Mouse (Mus musculus) granulocyte monocyte progenitor cell, adult 5-6 weeks (primary cell): ENCODE results near the gene Cyp2g1. TPM values are rescaled to one million over a fixed set of nuclear protein-coding genes. Genes with fewer than 3 reads are reported as not detected.
"Not testable (repeated sequence)": the region's sequence is repeated elsewhere in the genome, so short reads cannot be mapped to it uniquely, and the experiment has no call there.

Experiments
- ATAC-seq: replicated peaks from 2 replicates; pipeline ENCODE4 v1.8.0; 2016; ENCODE audit warnings: mild to moderate bottlenecking, moderate TSS enrichment, inconsistent platforms; ENCODE audit not compliant: poor library complexity, severe bottlenecking
- total RNA-seq, 2 experiments: library from RNA; stranded (forward) in 1 of 2; stranded (reverse) in 1 of 2; fragments of 200-712, 200-1000 nt in 1 of 2; fragments of >200 nt in 1 of 2; fragmentation: Nextera tagmentation in 1 of 2; gene quantifications; 2 replicates each; pipeline ENCODE4 v1.2.3; 2014 to 2017

The Cyp2g1 gene
- total RNA-seq (2014; fragmentation: Nextera tagmentation) (not detected in 2 replicates), total RNA-seq (2017) (not detected in 2 replicates)

- no peak for ATAC-seq
Observed at GRCm38 (mm10) chr7:26808592-26808991, at the start of gene Cyp2g1. Cyp2g1 (plus strand) TSS chr7:26808892.

DNA sequence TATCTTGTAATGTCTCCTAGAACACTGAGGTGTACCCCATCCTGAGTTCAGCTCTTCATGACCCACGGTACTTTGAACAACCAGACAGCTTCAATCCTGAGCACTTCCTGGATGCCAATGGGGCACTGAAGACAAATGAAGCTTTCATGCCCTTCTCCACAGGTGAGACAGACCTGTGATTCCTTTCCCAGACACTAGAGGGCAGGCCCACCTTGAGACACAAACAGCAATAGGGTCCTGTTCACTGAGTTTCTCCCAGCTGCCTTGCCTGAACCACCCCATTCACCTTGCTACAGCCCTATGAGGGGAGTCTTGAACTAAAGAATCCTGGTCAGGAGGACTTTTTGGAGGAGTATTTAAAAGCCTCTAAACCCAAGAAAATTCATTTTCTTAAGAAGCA lies 41.6 kb upstream of the Cyp2g1 start:
- no peak for ATAC-seq

DNA sequence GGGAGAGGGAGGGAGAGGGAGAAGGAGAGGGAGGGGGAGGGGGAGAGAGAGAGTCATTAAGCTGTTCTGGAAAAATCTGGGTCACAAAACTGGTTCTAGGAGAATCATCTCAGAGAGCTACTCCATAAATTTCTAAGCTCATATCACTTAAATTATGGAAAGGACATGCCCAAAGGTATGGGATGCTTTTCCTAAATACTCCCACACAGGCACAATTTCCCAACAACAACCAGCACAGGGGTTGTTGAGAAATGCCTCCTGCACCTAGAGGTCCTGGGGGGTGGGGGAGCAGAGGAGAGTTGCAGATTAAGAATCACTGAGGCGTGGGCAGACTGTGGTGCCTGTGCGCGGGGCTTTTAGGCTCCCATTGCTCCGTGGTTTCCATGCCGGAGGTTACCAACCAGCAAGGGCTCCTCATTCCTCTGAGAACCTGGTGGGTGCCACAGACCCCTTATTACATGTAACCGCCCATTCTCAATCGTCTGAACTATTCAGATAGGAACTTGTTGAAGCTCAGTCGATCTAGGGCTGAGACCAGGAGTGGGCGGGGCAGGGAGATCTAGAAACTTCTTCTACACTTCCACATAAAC lies 38.7 kb upstream of the Cyp2g1 start:
- no peak for ATAC-seq

DNA sequence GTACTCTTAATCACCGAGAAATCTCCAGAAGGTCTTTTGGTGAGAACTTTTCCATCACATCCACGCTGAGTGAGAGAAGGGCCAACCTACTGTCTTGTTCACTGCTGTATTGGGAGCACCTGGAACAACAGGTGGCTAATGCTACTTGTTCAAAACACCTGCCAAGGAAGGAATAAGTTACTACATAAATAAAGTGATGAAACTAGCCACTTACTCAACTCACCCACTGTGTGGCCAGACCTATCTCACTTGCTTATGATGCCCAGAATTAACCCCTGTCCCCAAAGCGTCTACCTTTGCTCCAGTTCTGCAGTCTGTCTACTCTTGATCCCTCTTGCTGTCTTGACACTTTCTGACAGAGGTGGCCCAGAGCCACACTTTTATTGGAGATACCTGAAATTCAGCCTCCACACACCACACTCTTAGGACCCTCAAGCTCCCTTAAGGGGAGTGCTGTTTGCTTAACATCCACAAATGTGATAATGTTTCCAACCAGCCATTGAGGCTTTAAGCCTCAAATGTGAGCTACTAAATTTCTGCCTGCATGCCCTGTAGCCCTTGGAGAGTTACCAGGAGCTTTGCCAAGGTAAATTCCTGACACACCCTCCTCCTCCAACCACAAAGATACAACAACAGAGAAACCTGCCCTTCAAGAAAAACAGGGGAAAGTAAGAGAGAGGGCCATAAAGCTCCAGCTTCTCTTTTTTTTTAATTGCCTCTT lies 35.7 kb upstream of the Cyp2g1 start:
- ATAC-seq = no peak

GRCm38 (mm10) chr7:26775866-26776265 lies 32.8 kb upstream of the Cyp2g1 start:
- ATAC-seq = 0 out of 2 replicates have a peak, but pooled peaks have one; percentile 20

DNA sequence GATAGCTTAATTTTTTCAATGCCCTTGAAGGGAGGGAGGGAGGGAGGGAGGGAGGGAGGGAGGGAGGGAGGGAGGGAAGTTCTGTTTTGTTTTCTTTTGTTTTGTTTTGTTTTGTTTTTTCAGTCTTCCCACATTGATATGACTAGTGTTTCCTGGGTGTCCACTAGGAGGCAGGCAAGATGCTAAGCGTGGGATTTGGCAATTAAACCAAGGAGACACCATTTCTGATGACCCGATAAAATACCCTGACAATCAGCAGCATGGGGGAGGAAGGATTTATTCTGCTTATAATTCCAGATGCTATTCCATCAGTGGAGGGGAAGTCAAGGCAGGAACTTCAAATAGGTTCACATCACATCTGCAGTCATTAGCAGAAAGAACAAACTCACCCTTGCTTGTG lies 30.9 kb upstream of the Cyp2g1 start:
- ATAC-seq = no peak

DNA sequence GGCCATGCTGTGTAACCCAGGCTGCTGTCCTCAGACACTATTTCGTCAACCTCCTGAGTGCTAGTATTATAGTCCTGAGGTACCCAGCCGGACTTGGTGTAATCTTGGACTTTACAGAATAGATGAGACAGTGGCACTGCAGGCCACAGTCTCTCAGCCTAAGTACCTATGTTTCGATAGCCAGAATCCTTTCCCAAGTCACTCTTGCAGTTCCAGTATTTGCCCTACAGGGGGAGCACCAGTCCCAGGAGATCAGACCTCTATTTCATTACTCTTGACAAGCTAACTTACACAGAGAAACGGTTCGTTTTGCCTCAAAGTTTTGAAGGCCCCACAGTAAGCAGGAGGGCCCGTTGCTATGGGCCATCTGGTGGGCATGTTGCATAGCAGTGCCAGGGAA lies 30.2 kb upstream of the Cyp2g1 start:
- ATAC-seq = peak; percentile 65

DNA sequence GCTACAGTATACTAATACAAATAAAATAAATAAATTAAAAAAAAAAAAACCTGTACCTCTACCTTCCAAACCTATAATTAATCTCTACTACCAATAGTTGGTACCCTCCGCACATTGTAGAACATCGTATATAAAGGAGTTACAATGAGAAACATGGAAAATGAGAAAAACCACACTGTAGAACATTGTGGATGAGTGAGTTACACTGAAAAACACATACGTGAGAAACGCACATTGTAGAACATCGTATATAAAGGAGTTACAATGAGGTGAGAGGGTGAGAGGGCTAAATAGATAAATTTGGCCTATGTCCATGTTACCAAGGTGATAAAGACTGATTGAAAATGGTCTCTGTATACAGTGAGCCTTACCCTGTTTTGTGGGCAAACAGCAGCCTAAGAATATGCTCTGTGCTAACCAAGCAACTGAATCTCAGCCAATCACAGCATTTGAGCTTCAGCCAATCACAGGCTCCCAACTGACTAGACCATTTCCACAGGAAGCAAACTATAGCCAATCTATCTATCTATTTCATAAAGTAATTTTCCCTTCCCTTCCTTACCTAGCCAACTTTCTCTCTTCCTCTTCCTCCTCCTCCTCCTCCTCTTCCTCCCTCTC lies 28.8 kb upstream of the Cyp2g1 start:
- peak; percentile 59 for ATAC-seq

- no peak for ATAC-seq
Observed at GRCm38 (mm10) chr7:26780510-26780909, 28.2 kb upstream of the Cyp2g1 start.

GRCm38 (mm10) chr7:26780998-26781766 lies 27.5 kb upstream of the Cyp2g1 start:
- no peak for ATAC-seq

- ATAC-seq = no peak
Observed at GRCm38 (mm10) chr7:26781767-26782131, 26.9 kb upstream of the Cyp2g1 start.

- ATAC-seq = no peak
Observed at GRCm38 (mm10) chr7:26783163-26783562, 25.5 kb upstream of the Cyp2g1 start.

DNA sequence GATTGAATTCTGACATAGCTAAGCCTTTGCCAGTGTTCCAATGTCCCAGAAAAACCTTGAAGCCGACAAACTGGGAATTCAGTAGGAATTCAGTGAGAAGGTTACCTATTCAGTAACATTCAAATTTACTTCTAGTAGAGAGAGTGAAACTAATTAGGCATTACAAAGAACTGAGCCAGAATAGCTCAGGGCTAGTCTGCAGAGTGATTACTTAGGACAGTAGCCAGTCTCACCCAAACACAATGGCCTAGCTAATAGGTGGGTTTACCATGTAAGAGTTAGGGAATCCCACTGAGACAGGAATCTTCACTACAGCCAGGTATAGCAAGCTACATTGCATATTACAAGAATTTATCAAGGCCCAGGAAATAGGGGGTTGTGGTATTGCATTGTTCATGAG lies 22.7 kb upstream of the Cyp2g1 start:
- ATAC-seq = not testable (repeated sequence)

GRCm38 (mm10) chr7:26789984-26790383 lies 18.7 kb upstream of the Cyp2g1 start:
- ATAC-seq = no peak

DNA sequence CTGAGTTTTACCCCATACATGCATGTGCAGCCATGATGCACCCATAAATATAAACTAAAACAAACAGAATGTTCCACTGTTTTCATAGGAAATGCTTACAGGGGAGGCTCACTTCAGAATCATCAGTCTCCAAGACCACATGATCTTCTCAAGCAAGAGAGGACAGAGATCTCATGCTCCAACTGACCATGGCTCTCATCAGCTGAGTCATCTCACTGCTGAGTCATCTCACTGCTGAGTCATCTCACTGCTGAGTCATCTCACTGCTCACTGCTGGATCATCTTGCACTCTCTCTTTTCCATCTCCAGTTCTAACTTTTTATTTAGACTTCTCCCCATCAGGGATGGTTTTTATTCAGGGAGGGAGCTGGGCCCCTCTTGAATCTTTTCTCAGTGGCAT lies 8.6 kb upstream of the Cyp2g1 start:
- no peak for ATAC-seq

DNA sequence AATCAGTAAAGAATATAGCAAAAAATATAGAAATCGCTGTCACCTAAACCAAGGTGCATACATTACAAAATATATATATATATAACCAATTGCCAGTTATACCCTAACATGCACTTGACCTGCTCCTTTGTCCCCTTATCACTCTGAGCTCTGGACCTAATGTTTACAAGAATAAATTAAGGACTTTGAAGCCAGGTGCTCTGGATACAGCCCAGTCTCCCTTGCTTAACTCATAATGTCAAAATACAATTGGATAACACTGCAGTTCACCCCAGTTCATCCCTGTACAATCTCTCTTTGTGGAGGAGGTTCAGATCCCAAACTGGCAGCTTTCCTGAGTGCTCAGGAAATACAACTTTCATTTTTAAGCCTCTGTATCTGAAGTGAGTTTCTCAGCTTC lies 7.7 kb upstream of the Cyp2g1 start:
- ATAC-seq = no peak

DNA sequence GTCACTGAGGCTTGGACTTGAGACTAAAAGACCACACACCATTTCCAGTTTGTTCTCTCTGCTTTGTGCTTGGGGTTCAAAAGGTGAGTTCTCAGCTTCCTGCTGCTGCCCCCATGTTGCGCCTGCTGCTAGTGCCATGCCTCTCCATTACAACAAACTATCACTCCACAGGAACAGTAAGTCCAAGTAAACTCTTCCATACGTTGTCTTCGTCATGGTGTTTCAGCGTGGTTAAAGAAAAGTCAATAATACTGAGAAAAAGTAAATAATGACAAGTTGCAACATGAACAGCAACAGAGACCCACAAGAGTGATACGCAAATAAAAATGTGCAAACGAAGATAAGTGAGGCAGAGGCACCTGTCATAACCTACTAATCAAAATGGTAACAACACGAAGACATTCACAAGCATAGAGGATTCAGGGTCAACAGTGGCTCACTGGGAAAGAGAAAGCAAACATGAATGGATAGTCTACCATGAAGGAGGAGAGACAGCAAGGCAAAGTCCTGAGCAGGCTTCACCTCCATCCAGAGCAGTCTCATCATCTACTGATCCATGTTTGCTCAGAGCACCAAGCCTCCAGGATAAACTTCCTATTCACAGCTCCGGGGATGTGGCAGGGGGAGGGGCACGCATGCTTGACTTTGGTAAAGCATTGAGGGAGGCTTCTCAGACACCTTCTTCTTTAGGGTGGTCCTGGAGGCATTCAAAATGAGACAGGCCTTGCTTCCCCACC lies 23.0 kb downstream of the Cyp2g1 start:
- ATAC-seq = not testable (repeated sequence)

- not testable (repeated sequence) for ATAC-seq
Observed at GRCm38 (mm10) chr7:26832668-26833067, 24.0 kb downstream of the Cyp2g1 start.

DNA sequence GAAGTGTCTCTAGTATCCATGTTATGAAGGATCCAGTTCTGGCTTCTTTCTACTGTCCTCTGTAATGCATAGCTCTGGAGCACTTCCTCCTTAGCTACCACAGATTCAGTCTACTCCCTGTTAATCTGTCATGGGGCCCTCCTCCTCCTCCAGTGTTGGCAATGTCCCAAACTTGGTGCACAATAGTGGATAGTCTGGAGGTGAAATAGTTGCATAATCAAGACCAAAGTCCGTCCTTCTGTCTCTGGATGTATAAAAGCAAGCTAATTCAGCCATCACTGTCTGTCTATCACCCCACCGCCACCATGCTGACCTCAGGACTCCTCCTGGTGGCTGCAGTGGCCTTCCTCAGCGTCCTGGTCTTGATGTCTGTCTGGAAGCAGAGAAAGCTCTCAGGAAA lies 26.4 kb downstream of the Cyp2g1 start, which contains the start of gene Cyp2a5:
TSS of gene Cyp2a5 (plus strand) at position 247 of the 400 bp plus-strand sequence.
- ATAC-seq = not testable (repeated sequence)

GRCm38 (mm10) chr7:26843400-26843799 lies 34.7 kb downstream of the Cyp2g1 start:
- ATAC-seq = not testable (repeated sequence)
